Mouse (Mus musculus) liver, postnatal 0 days (tissue): ENCODE results near the gene Rtn4r. TPM values are rescaled to one million over a fixed set of nuclear protein-coding genes. Genes with fewer than 3 reads are reported as not detected.
A peak's percentile ranks its signal among the peaks of the same experiment; 100 is the strongest.

Experiments used
- ATAC-seq: fragments of 200-750 bp; cut with Nextera tagmentation; 2 replicates; pipeline ENCODE4 v1.8.0; 2017; ENCODE audit warnings: mild to moderate bottlenecking, moderate library complexity
- DNase-seq: peaks from one replicate; pipeline ENCODE4 v3.0.0-alpha.2; 2016
- H3K27ac ChIP-seq: fragments of 300-500 bp; sonication (generic); 2 replicates; pipeline ENCODE4 v1.5.1; 2014; ENCODE audit warnings: antibody characterized with exemption, moderate library complexity, mild to moderate bottlenecking, low read depth
- H3K27me3 ChIP-seq: fragments of 300-500 bp; sonication (generic); 2 replicates; pipeline ENCODE4 v1.6.1; 2014; ENCODE audit warnings: low read length, control low read depth, mixed read lengths; ENCODE audit not compliant: insufficient read depth
- H3K36me3 ChIP-seq: fragments of 300-500 bp; sonication (generic); replicated peaks from 2 replicates; pipeline ENCODE4 v1.6.1; 2014; ENCODE audit warnings: mild to moderate bottlenecking, control low read depth, low read length, moderate library complexity, mixed read lengths; ENCODE audit not compliant: insufficient read depth
- H3K4me1 ChIP-seq: fragments of 300-500 bp; sonication (generic); 2 replicates; pipeline ENCODE4 v1.6.1; 2014; ENCODE audit warnings: antibody characterized with exemption, mild to moderate bottlenecking, control low read depth; ENCODE audit not compliant: insufficient read depth
- H3K4me2 ChIP-seq: fragments of 300-500 bp; sonication (generic); 2 replicates; pipeline ENCODE4 v1.6.1; 2014; ENCODE audit warnings: low read depth, mild to moderate bottlenecking, low read length, moderate library complexity, mixed read lengths
- H3K4me3 ChIP-seq: fragments of 300-500 bp; sonication (generic); 2 replicates; pipeline ENCODE4 v1.5.1; 2014; ENCODE audit warnings: low read depth, low read length
- H3K9ac ChIP-seq: fragments of 300-500 bp; sonication (generic); replicated peaks from 2 replicates; pipeline ENCODE4 v1.6.1; 2014; ENCODE audit warnings: mild to moderate bottlenecking, moderate library complexity
- H3K9me3 ChIP-seq: fragments of 300-500 bp; sonication (generic); 2 replicates; pipeline ENCODE4 v1.6.1; 2016; ENCODE audit warnings: mild to moderate bottlenecking, control low read depth, low read length, mixed read lengths
- CTCF ChIP-seq: sonication (generic); IDR thresholded peaks from 2 replicates; pipeline ENCODE4 v1.5.1; 2016; ENCODE audit warnings: antibody characterized with exemption, low read depth
- EP300 ChIP-seq: IDR thresholded peaks from 2 replicates; pipeline ENCODE4 v1.6.1; 2016; ENCODE audit warnings: antibody characterized with exemption, low read depth, mild to moderate bottlenecking
- WGBS: fragments of 180-500 bp; shearing (Covaris S2); extraction: QIAGEN DNeasy Blood & Tissue Kit; methylation state at CpG from one replicate; pipeline ENCODE4 v1.1.7; 2014; ENCODE audit not compliant: insufficient replicate concordance; 5-methylcytosine and 5-hydroxymethylcytosine counted together
- polyA plus RNA-seq: library from polyadenylated mRNA; unstranded; fragments of >200 nt; fragmentation: Nextera tagmentation; extraction: Ambion mirVana; gene quantifications from 2 replicates; pipeline ENCODE4 v1.2.1, GENCODE M21; 2015

The Rtn4r gene
- polyA plus RNA-seq, 1 experiment from 2014 or later: 0.15 TPM

DNA sequence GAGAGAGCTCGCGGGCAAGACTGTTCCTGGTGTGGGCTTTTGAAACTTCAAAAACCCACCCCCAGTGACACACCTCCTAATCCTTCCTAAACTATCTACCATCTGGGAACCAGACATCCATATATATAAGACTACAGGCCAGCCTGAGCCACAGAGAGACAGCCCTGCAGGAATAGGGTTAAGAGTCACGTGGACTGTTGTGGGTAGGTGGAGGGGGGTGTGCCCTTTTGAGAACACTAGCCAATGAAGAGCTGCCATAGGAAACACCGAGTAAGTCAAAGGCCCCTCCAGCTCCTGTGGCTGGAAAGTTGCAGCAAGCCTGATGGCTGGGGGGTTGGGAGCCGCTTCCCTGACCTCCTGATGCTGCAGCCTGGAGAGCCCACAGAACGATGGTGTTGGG is 23.6 kb upstream of the Rtn4r start:
- no peaks in the 10 kb centered on the region for H3K36me3 ChIP-seq
- no peak overlapping the region for H3K9ac ChIP-seq
- ATAC-seq (0 out of 2 replicates have a peak, but pooled peaks have one; percentile 3), DNase-seq (no peak)
- 41% methylated on average over 6 of the region's 6 CpGs for WGBS
- H3K4me2 ChIP-seq: no peak overlapping the region
- H3K9me3 ChIP-seq: no peaks in the 10 kb centered on the region
- H3K27ac ChIP-seq: no peak overlapping the region
- no peaks in the 10 kb centered on the region for H3K4me1 ChIP-seq
- H3K4me3 ChIP-seq: no peak overlapping the region
- no peaks in the 10 kb centered on the region for H3K27me3 ChIP-seq
- TF ChIP-seq EP300 (no peak), CTCF (no peak)

GRCm38 (mm10) chr16:18108221-18108966 is 19.0 kb upstream of the Rtn4r start:
- TF ChIP-seq EP300 (no peak), CTCF (peak; percentile 86)
- ATAC-seq (peak; percentile 91), DNase-seq (peak; percentile 79)
- H3K27me3 ChIP-seq: no peaks in the 10 kb centered on the region
- H3K9ac ChIP-seq: no peak overlapping the region
- H3K36me3 ChIP-seq: no peaks in the 10 kb centered on the region
- H3K9me3 ChIP-seq: no peaks in the 10 kb centered on the region; the same call in 1 of the 2 replicates
- WGBS: 43% methylated on average over 5 of the region's 5 CpGs
- H3K4me3 ChIP-seq: no peak overlapping the region
- H3K27ac ChIP-seq: no peak overlapping the region
- no peak overlapping the region for H3K4me2 ChIP-seq
- H3K4me1 ChIP-seq: no peaks in the 10 kb centered on the region

- DNase-seq: no peak
- H3K36me3 ChIP-seq: no peaks in the 10 kb centered on the region
- TF ChIP-seq CTCF: no peak
- TF ChIP-seq EP300: no peak
- no peak overlapping the region for H3K27ac ChIP-seq
- no peaks in the 10 kb centered on the region for H3K4me1 ChIP-seq
- no peaks in the 10 kb centered on the region for H3K27me3 ChIP-seq
- H3K9me3 ChIP-seq: no peaks in the 10 kb centered on the region; the same call in 1 of the 2 replicates
- 60% methylated on average over 7 of the region's 7 CpGs for WGBS
- no peak overlapping the region for H3K4me3 ChIP-seq
- ATAC-seq: no peak
- H3K9ac ChIP-seq: no peak overlapping the region
- H3K4me2 ChIP-seq: no peak overlapping the region
Measured at GRCm38 (mm10) chr16:18111042-18111441, 16.4 kb upstream of the Rtn4r start.

DNA sequence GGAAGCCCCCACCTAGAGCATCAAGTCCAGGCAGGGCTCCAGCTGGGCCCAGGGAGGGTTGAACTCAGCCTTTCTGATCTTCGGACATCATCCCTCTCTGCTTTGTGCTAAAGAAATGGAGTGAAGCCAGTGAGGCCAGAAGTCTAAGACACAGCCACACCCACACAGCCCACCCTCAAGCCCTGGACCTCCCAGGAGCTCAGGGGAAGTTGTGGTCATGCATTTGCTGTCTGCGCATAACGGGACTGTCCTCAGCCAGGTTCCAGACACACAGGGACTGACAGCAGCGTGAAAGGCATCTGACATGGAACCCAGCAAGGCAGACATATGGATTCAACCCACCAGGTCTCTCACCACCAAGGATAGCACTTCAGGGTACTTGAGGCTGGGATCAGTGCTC is 11.0 kb upstream of the Rtn4r start:
- H3K4me3 ChIP-seq: no peak overlapping the region
- no peak overlapping the region for H3K27ac ChIP-seq
- H3K9me3 ChIP-seq: no peaks in the 10 kb centered on the region; the same call in 1 of the 2 replicates
- no peak for TF ChIP-seq EP300
- TF ChIP-seq CTCF: no peak
- H3K9ac ChIP-seq: no peak overlapping the region
- H3K4me2 ChIP-seq: no peak overlapping the region
- H3K27me3 ChIP-seq: no peaks in the 10 kb centered on the region
- H3K36me3 ChIP-seq: no peaks in the 10 kb centered on the region
- no peak for DNase-seq
- no peak for ATAC-seq
- 55% methylated on average over 4 of the region's 4 CpGs for WGBS
- H3K4me1 ChIP-seq: no peaks in the 10 kb centered on the region

DNA sequence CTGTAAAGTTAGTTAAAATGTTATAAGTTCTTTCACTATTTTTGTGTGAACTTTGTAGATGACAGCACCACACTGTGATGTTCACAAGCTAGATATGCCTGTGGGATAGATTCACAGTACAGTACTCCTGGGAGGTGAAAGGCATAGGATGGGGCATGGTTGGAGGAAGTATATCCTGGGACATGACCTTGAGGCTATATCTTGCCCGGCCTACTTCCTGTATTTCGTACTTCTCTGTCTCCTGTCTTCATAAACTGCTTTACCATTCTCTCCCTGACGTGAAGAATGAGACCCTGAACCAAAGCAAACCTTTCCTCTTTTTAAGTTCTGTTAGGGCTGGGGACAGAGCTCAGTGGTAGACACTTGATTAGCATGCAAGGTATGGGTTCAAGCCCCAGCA is 9.2 kb upstream of the Rtn4r start:
- Histone ChIP-seq H3K27ac (no peak overlapping the region), H3K4me1 (no peaks in the 10 kb centered on the region), H3K9me3 (no peaks in the 10 kb centered on the region), H3K4me2 (no peak overlapping the region), H3K27me3 (no peaks in the 10 kb centered on the region), H3K36me3 (no peaks in the 10 kb centered on the region), H3K4me3 (no peak overlapping the region), H3K9ac (no peak overlapping the region)
- whole genome bisulfite sequencing: 27% methylated on average over 3 of the region's 3 CpGs
- DNase-seq (no peak), ATAC-seq (no peak)
- TF ChIP-seq CTCF: no peak
- no peak for TF ChIP-seq EP300

GRCm38 (mm10) chr16:18119031-18119730 is 8.3 kb upstream of the Rtn4r start:
- Histone ChIP-seq H3K36me3 (no peaks in the 10 kb centered on the region), H3K27me3 (no peaks in the 10 kb centered on the region), H3K27ac (no peak overlapping the region), H3K4me1 (no peaks in the 10 kb centered on the region), H3K4me3 (no peak overlapping the region), H3K9me3 (no peaks in the 10 kb centered on the region), H3K9ac (no peak overlapping the region), H3K4me2 (no peak overlapping the region)
- WGBS: 31% methylated on average over 8 of the region's 8 CpGs
- TF ChIP-seq EP300 (no peak), CTCF (peak; percentile 75)
- ATAC-seq (no peak), DNase-seq (peak; percentile 63)
